Mouse (Mus musculus): ENCODE results near the gene Plcg1.

Plcg1 gene

DNA sequence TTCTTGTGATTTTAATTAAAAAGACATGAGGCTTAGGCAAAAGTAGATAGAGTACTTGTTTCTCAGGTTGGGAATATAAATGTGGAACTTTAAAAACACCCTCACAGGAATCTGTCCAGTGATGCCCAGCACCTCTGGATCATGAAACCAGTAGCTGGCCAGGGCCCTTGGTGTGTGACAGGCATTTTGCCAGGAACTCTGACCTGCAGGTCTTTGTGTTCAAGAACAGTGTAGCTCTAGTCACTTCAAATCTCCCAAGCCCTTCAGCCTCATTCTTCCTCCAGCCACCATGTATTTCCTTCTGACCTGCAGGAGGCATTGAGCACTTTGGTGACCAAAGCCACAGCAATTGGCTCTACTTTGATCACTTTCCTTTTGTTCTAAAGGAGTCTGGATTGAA is 39.3 kb downstream of the Plcg1 start:
- no peak for DNase-seq (ENCODE audit: low read depth)

DNA sequence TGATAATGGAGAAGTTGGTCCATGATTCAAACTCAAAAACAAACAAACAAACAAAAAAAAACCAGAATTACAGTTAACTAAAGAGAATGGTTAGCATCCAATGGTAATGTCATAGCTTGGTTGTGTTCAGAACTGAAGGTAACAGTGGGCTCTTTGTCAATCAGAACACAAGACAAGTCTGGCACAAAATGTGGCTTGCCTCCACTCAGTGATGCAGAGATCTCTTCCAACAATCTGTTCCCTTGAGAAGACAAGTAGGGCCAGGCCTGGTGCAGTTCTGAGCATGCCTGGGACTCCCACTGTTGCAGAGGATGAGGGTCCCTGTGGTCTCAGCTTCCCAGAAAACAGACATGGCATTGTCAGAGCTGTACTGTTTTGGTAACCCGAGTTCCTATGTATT is 39.8 kb downstream of the Plcg1 start:
- no peak for DNase-seq (ENCODE audit: low read depth)

DNA sequence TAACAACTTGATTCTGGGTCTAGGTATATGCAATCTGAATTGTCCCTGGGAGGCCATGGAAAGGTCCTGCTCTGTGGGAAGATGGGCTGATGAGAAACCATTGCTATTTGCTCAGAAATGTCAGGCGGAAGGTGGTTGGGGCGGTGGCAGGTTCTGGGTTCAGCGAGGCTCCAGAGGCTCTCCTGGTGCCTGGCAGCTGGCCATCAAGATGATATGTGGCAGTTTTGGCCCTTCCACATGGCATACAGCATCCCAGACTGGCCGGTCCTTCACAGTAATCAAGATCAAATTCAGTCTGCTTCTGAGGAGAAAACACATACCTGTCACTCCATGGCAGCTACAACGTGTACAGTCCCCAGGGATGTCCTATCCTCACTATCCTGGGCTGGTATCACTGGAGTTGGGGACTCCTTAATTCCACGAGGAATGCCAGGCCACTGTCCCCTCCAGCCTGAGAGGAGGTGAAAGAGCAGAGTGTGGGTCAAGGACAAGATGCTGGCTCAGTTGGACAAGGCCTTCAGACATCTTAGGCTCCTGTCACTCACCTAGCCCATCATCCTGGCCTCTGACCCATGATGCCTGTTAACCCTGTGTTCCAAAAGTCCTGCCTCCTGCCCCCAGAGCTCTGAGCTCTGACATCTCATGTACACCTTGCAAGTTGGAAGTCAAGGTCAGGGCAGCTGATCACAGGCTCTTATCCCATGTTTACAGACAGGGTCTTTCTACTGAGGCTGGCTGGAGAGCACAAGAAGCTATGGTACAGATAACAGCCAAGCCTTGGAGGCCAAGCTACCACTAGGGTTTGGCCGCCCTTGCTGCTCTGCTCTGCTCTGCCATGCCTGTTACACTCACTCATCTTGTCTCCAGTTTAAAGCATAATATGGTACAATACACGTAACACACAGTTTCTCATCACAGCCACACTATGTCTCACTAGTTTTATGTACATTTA is 40.5 kb downstream of the Plcg1 start:
- no peak for DNase-seq (ENCODE audit: low read depth)

DNA sequence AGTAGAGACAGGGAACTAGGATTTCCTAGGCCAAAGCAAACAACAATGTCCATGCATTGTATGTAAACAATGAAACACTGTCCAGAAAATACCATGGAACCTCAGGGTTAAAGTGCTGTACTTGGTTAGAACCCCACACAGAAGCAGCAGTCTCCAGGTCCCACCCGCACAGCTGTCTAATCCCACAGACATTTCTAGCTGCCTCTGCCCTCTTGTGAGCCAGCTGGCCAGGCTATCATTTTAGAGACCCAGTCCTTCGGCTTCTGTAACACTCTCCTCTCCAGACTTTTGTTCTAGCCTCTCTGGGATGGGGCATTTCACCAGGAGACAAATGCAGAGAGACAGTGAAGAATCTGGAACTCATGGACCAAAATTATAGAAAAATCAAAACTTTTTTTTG is 46.9 kb downstream of the Plcg1 start:
- no peak for DNase-seq (ENCODE audit: low read depth)

DNA sequence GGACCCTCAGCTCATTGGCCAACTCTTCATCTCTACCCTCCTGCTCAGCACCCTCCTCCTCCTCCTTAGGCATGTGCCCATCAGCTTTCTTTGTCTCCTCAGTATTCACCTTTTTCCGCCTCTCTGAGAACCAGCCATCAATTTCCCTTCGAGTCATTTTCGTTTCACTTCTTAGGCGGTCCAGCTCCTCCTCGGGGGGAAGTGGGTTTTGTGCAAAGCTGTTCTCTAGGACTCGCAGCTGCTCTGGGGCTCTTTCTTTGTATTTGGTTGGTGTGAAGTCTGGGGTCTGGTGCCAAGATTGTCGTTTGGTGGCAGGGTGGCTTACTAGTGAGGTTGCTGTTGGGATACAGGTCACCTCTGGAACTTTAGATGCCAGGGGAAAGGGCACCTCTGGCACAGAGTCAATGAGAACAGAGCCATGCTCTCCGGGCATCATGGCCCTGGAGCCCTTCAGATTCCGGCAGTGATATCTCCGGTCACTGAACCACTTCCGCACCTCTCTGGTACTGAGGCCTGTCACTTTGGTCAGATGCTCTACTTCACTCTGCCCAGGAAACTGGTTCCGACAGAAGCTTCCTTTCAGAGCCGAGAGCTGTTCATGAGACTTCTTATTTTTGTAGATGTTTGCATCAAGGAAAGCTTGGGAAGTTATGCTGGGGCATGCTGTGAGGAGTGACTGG is 49.2 kb downstream of the Plcg1 start:
- DNase-seq (ENCODE audit: low read depth): no peak

DNA sequence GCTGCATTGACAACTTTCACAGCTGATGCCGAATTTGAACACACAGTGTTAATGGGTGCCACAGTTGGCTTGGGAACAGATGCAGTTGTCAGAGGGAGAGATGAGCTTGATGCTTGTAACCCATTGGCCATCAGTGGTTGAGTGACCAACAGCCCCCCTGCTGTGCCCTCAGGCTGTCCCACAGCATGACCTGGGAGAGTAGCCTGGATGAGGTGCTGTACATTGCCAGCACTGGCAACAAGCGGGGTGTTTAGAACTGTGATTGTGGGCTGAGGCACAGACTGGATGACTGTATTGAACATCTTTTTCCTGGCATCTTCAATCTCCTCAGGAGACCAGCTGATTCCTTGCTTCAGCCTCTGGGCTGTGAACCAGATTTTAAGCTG is 49.7 kb downstream of the Plcg1 start:
- DNase-seq (ENCODE audit: low read depth): no peak

DNA sequence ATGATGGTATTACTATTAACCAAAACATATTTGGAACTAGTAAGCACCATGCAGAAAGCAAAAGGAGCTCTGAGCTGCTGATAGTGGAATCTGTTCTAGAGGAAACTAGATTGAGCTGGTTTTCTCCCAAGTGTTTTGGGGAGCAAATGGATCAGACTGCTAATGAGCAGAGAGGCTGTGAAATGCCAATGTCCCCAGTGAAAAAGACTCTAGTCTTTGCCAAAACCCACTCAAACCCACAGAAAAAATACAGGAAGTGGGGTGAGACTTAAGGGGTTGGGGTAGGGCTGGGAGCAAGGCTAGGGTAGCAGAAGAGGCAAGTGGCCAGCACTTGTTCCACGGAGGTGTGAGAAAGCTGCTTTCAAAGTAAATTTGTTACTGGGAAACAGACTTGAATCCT is 55.2 kb downstream of the Plcg1 start:
- DNase-seq (ENCODE audit: low read depth): no peak

DNA sequence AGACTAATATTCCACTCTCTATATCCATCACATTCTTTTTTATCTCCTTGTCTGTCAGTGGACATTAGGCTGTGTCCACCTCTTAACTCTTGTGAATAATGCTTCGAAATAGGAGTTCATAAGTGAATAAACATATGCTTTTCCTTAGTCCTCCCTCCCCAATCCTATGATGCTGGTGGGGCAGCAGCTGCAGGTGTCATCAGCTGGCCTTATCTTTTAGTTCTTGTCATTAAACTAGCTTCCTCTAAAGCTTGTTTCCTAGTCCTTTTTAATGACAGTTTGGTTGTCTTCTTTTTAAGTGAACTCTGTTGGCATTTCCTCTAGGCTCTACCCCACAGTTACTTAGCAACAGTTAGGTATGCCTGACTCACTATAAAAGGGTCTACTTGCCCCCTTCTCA is 57.9 kb downstream of the Plcg1 start:
- DNase-seq (ENCODE audit: low read depth): no peak

DNA sequence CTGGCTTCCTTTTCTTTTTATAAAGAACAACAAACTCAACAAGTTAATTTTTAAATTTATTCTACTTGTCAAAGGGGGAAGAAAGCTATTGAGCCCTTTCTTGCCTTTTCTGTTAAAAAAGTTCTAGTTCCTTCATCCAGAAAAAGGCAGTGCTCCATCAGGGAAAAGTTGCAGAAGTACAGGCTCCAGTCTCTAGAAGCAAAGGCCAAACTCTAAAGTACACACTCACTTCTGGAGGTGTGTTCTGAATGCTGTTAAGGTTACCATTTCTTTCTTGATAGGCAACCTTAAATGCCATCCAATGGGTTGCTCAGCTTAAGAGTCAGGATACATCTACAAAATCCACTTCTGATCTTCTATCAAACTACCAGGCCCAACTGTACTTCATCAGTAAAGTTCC is 58.6 kb downstream of the Plcg1 start:
- no peak for DNase-seq (ENCODE audit: low read depth)

DNA sequence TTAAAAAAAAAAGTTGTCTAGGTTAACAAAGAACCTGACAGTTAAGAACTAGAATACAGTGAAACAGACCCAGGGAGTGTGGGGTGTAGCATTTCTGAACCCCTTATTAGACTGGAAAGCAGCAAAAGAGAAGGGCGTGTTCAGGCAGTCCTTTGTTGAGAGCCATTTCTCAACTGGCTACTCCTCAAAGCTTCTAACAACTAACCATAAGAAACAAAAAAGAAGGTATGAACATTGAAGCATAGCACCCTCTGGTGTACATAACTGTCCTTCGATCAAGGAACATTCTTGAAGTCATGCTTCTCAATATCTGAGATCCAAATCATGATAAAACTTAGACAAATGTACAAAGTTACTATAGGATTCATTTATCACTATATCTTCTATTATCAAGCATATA is 62.0 kb downstream of the Plcg1 start:
- DNase-seq (ENCODE audit: low read depth): peak; percentile 73

DNA sequence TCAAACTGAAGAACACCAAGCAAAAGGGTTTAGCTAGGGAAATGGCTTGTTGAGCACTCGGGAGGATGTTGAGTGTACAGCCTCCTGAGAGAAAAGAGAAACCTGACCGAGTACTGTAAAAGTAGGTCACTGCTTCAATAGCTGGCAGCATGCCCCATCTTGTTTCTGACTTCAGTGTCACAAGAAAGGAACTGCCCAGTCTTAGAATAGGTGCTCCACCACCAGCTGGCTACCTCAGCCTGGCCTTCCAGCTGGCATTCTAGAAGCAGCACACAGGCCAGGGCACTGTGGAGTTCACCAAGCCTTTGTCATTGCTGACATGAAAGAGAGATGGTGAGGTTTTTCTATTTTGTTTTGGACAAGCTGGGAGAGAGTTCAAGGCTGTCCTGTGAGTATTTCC is 65.9 kb downstream of the Plcg1 start:
- no peak for DNase-seq (ENCODE audit: low read depth)

DNA sequence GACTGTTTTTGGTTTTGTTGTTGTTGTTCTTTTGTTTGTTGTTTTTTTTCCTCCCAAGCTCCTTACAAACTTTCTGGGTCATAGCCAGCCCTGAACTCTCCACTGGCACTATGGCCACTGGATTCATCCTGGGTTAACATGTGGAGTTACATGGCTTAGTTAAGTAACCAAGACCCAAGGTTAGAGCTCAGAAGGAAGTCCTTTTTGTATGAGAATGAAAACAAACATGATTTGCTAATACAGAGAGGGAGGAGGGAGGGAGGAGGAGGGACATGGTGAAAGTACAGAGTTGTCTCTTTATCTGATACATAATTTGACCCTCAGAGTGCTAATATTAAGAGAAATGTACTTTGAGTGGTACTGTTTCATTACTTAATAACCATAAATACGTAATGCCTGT is 67.1 kb downstream of the Plcg1 start:
- no peak for DNase-seq (ENCODE audit: low read depth)

DNA sequence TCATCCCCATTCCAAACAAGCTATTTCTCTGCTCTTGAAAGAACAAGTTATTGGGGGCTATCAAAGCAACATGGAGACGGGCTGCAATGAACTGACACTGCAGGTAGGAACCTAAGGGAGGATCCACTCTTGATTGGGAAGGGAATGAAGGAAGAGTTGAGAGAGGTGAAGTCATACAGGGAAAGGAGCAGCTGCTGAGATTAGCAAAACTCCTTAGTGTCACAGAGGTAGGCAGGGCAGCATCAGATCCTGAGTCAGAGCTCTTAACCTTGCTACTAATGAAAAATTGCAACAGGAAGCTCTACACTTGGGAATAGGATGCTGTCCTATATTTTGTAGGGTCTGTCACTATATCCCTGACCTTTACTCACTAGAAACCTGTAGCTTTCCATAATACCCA is 69.9 kb downstream of the Plcg1 start:
- DNase-seq (ENCODE audit: low read depth): no peak

DNA sequence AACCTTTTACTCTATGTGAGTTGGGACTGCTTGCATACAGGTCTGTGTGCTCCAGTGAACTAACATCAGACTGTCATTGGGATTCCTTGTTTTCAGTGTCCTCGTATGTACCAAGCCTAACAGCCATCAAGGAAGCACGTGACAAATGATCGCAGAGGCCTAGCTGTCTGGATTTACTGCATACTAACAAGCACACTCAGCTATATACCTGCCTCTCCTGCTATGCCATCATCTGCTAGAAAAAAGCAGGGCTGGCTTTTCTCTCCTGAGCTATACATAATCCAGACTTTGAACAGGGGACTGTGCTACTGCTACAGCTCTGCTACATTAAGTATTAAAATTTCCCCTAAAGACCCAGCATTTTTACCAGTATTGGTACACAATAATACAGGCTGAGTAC is 71.2 kb downstream of the Plcg1 start:
- DNase-seq (ENCODE audit: low read depth): no peak

DNA sequence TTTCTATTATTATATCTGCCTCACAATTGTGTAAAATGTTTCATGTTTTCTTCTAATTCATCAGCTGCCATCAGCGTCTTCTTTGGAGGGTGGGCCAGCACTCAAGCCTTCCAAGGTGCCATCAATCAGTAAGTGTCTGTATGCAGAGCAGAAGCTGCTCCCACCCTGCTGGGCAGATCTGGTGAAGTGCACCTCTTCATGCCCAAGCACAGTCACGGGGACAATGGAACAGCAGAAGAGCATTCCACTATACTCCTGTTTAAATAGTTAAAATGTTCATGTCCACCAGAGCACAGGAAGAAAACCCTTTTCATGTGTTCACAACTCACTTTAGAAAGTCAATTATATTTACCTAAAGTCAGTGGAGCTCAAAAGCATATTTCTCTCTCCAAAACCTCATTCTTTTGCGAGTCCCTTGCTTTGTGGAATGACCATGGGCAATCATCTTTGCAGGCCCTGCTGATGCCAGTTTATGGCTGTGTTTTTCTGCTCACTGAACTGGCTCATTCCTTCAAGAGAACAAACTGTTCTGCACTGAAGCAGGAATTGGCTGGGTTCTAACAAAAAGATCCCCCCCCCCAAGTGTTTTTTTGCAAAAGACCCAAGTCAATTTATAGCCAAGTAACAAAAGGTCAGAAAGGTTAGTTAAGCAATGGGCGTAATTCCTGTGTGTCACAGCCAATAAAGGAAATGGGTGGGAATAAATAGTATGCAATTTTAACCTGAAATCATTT is 73.9 kb downstream of the Plcg1 start:
- no peak for DNase-seq (ENCODE audit: low read depth)

DNA sequence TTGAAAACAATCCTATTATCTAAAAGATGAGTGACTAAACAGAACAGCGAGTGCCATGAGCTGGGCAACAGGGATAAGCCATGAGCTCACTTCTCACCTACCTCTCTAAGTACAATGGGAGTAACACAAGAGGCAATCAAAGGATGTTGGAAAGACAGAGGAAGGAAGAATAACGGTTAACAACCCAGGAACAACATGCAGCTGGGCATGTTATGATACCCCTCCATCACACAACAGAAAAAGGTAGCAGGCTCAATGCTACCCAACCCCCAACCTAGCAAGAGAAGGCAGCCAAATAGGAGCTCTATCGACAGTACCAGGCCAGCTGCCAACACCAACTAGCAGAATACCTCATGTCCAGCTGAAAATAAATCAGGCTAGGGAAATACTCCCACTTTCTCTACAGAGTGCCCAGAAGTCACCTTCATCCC is 75.0 kb downstream of the Plcg1 start:
- no peak for DNase-seq (ENCODE audit: low read depth)

DNA sequence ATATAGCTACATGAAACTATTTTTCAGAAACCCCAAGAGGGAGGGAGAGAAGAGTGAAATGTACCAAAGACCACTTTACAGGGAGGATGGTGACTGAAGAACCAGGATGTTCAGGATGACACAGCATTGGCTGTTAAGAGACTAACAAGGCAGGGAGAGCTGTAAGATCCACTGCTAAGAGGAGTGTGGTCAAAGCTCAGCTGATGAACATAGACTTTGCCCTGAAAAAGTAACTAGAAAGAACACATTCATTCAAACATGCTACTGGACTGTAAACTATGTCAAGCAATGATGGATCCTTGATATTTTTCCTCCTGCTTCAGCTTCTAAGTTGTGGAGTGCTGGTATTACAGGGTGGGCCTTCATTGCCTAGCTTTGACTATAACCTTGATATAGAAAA is 79.3 kb downstream of the Plcg1 start:
- no peak for DNase-seq (ENCODE audit: low read depth)

DNA sequence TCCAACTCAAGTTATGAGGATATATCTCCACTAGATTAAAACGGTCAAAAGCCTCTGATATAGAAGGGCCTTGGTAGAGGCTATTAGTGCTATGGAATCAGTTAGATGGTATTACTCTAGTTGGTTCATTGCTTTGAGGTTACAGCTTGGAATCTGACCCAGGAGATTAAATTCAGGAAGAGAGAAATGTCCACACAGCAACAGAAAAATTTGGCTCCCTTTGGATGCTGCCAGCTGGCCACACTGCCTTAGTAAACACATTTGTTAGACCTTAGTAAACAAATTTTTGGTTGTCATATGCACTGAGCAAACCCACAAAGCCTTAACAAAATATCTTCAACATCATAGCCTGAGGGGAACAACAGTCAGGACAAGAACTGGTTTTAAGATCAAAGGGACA is 79.7 kb downstream of the Plcg1 start:
- DNase-seq (ENCODE audit: low read depth): no peak
